Mouse (Mus musculus): ENCODE measurements around the gene Tmem35b. TPM values are rescaled to one million over a fixed set of nuclear protein-coding genes. Genes with fewer than 3 reads are reported as not detected.
A peak's percentile ranks its signal among the peaks of the same experiment; 100 is the strongest.
"Not testable (repeated sequence)": the region's sequence is repeated elsewhere in the genome, so short reads cannot be mapped to it uniquely, and the experiment has no call there.

Gene Tmem35b
- total RNA-seq (2021) = 10 to 100 TPM; 14.8 to 22.8 TPM
- long read RNA-seq, experiment 1, transcript Tmem35b-201 (3 exons, 1,120 nt) = major isoform, 18 of 23 reads
- long read RNA-seq, experiment 1, partial matches to known transcripts = 0 of 23 reads
- long read RNA-seq, experiment 1, other reads (novel, unspliced or antisense) = 5 of 23 reads
- long read RNA-seq, experiment 2, transcript Tmem35b-201 (3 exons, 1,120 nt) = major isoform, 6 of 7 reads
- long read RNA-seq, experiment 2, partial matches to known transcripts = 1 of 7 reads
- long read RNA-seq, experiment 2, other reads (novel, unspliced or antisense) = 0 of 7 reads

GRCm38 (mm10) chr4:127123391-127123790 lies at the start of gene Tmem35b:
Gene Tmem35b (plus strand): TSS chr4:127123691.
- no peak for DNase-seq

- DNase-seq = no peak
These were observed 48.6 kb upstream of the Tmem35b start for GRCm38 (mm10) chr4:127074915-127075314.

GRCm38 (mm10) chr4:127076875-127077548 lies 46.5 kb upstream of the Tmem35b start, which contains the start of gene Zmym6:
Gene Zmym6 (plus strand): TSS chr4:127077383.
- DNase-seq = peak; percentile 95 to 96

DNA sequence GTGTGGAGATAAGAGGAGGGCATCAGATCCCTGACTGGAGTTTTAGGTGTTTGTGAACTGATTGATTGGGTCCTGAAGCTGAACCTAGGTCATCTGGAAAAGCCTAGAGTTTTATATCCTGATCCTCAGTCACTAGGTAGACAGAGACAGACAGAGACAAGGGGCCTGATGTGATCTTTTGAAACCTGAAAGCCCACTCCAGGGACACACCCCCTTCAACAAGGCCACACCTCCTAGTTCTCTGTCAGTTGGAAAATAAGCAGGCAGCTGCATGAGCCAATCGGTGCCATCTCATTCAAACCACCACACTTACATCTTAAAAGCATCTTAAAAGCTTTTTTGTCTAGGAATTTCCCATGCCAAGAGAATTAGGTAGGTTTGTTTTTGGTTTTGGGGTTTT lies 42.7 kb upstream of the Tmem35b start:
- no peak for DNase-seq

DNA sequence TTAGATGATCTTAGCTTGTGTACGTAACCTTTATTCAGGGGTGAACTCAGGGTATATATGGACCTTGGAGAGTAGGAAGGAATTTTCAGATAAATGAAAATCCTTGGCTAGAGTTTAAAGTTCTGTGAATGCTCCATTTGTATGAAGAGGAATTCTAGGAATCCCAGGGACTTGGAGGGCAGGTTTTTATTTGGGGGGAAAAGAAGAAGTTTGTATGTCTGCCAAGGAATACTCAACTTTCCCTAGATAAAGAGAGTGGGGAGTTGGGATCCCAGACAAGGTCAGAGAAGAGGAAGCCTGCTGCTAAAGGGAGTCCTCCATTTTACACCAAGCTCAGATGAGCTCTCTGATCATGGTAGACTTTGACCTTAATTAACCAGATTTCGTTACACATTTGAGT lies 40.4 kb upstream of the Tmem35b start:
- DNase-seq = no peak

GRCm38 (mm10) chr4:127085761-127086160 lies 37.7 kb upstream of the Tmem35b start:
- no peak for DNase-seq

GRCm38 (mm10) chr4:127091188-127091587 lies 32.3 kb upstream of the Tmem35b start:
- no peak for DNase-seq

DNA sequence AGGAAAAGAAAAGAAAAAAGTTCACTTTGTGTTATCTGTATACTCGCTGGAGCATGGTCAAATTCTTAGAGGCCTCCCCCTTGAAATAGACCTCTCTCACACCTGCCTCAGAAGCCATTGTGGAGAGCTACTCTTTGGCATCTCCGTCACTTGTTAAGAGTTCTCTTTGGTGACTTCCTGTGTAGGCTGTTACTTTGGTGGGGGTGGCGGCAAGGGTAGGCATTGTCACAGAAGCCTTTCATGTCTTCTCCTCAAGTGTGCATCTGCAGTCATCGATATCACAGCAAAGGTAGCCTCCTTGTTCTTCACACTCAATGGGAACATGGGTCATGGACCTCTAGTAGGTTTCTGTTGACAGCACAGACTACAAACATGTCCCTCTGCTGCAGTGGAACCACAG lies 28.4 kb upstream of the Tmem35b start:
- no peak for DNase-seq

DNA sequence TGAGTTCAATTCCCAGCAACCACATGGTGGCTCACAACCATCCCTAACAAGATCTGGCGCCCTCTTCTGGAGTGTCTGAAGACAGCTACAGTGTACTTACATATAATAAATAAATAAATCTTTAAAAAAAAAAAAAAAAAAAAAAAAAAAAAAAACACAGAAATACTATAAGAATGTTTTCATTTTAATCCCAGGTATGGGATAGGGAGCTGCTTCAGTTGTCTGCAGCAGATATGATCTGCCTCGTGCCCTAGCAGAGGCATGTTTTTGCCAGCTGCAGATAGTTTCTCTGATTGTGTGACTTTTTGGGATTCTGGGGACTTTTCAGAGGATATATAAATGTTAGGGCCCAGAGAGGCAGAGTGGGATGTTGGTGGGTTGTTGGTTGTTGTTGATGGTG lies 23.9 kb upstream of the Tmem35b start:
- not testable (repeated sequence) for DNase-seq

DNA sequence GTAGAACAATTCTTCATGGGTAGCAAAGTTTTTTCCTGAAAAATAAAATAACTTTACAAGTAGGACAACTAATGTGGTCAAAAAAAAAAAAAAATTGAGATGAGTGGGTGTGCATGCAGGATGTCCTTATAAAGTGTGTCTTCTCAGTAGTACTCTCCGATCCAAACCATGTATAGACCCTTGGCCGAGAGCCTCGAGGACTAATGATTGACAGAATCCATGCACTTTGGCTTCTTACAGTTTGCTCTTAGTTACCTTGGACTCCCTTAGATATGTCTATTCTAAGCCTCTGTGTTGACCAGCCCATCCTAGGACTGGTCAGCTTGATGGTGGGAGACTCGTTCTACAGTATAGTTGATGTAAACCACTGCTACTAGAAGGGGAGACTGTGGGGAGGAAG lies 15.9 kb upstream of the Tmem35b start:
- no peak for DNase-seq

DNA sequence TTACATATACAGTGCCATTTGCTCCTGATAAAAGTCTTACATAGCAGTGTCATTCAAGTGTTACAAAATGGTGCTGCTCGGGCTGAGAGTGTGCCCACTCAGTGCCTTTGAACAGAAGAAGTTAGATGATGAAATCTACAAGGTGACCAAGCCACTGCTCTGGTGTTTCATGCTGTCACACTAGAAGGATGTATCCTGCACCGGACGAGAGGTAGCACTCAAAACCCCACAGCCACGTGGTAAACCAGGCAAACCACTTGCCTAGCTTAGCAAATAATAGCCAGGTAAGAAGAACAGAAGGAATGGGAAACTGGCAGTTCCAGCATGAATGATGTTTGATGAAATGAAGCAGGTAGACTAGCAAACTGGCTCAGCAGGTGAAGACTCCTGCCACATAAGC lies 12.9 kb upstream of the Tmem35b start:
- no peak for DNase-seq

DNA sequence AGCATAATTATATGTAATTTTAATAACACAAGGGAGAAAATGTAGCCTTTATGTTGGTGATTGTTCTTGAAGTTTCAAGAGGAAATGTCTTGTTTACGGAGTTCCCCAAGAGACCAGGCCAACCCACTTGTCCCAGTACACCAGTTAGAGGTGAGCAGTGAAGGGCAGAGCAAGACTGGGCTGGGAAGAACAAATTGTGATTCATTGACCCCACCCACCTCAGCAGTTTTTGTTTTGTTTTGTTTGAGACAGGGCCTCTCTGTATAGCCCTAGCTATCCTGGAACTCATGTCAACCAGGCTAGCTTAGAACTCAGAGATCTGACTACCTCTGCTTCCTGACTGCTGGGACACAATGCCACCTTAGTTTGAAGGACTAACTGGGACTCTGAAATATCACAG lies 840 bp downstream of the Tmem35b start:
- no peak for DNase-seq

DNA sequence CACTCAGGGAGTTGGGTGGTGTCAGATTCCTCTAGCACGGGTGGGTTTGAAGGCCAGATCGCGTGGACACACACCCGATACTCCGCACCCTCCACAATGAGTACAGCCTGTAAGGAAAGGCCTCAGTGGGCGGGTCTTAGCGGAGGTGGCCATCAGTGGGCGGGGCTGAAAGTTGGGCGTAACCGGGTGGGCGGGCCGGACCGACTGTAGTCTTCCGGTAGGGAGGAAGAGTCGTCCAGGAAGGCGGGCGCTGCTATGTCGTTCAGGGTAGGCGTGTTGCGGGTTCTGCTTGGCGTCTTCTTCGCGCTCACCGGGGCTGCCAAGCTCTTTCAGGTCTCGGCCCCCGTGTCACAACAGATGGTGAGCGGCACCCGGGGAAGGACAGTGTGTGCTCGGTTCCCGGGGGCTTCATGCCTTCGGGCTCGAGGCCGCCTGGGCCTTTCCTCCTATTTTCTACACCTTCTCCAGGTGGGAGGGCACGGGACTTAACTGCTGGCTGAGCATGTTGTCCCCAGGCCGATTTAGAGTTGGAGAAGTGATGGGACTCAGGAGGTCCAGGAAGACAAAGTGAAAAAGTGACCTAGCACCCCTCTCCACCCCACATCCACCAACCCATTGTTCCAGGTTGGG lies 2.5 kb downstream of the Tmem35b start:
- peak; percentile 91 to 95 for DNase-seq

DNA sequence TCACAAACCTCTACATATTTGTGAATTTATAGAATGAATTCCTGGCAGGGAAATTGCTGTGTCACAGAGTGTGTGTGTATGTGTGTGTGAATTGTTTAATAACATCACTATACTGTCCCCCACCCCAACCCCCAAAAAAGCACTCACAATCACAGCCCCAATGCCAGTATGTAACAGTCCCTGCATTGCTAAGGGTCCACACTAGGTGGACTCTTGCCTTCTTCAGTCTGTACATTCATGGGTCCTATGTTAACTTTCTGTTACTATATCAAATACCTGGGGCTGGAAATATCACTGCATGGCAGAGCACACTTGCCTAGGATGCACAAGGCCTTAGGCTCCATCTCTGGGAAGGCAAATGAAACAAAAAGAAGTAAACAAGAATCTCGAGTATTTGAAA lies 11.2 kb downstream of the Tmem35b start:
- no peak for DNase-seq

GRCm38 (mm10) chr4:127137591-127137990 lies 14.1 kb downstream of the Tmem35b start:
- no peak for DNase-seq

DNA sequence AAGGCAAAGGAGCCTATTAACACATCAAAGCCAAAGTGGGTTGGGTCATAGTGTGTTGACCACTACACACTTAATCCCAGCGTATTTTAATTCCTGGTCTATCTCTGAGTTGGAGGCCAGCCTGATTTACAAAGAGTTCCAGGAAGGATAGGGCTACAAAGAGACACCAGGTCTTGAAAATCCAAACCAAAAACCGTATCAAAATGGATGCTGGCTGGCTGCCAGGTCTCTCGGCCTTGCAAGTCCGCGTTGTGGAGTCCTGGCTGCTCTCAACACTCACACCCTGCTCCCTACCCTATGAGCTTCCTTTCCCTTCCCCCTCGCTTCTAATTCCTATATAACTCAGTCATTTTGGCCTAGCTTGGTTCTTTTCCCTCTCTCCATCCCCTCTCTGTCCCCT lies 15.0 kb downstream of the Tmem35b start:
- peak; percentile 46 to 68 for DNase-seq

DNA sequence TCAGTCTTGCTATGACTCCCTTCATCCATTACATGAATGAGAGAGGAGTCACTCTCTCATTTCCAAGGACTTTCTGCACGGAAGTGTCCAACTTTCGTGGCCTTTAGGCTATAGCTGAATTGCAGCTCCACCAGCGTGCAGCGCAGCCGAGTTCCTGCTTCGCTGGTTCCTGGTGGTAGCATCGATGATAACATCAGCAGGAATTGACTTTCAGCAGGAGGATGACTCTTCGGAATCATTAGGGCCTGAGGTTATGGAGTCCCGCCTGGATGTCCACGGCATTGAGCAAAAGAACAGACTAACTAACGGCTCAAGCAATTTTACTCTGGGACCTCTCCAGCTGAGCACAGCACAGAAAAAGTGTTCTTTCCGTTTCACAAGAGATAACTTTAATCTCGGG lies 26.5 kb downstream of the Tmem35b start:
- no peak for DNase-seq

DNA sequence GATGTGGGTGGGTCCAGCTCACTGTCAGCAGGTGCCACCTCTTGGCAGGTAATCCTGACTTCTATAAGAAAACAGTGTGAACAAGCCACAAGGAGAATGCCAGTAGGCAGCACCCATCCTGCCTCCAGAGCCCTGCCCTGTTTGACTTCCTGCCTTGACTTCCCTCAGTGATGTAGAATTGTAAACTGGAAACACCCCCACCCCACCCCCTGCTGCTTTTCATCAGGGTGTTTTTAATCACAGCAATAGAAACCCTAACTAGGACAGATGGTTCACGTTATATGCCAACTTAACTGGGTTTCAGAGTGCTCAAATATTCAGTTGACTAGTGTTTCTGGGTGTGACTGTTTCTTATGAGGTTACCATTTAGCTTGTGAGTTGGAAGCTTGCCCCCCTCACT lies 29.9 kb downstream of the Tmem35b start:
- no peak for DNase-seq

GRCm38 (mm10) chr4:127155757-127156156 lies 32.3 kb downstream of the Tmem35b start:
- no peak for DNase-seq

DNA sequence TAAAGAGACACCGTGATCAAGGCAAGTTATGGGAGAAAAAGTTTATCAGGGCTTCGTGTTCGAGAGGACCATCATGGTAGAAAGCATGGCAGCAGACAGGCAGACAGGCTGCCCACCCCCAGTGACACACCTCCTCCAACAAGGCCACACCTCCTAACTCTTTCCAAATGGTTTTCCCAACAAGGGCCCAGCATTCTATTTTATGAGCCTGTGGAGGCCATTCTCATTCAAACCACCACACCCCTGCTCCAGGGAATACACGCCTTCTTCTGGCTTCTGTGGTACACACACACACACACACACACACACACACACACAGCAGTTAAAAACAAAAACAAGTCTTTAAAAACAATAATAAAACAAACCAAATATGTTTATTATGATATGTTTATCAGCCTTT lies 34.3 kb downstream of the Tmem35b start:
- no peak for DNase-seq

DNA sequence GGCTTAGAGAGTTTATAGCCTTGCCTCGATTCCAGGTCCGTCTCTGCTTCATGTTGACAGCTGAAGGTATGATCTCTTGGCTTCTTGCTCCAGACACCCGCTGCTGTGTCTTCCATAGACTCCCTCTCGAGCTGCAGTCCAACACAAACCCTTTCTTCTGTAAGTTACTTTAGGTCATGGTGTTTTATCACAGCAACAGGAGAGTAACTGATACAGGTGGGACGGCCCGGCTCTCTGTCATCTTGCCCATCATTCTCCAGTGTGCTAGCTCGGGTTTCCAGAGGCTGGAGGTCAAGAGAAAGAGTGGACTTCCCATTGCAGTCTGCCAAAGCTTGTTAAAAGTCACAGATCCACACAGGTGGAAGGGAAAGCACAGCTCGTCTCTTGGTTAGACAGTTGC lies 40.4 kb downstream of the Tmem35b start:
- DNase-seq = no peak

DNA sequence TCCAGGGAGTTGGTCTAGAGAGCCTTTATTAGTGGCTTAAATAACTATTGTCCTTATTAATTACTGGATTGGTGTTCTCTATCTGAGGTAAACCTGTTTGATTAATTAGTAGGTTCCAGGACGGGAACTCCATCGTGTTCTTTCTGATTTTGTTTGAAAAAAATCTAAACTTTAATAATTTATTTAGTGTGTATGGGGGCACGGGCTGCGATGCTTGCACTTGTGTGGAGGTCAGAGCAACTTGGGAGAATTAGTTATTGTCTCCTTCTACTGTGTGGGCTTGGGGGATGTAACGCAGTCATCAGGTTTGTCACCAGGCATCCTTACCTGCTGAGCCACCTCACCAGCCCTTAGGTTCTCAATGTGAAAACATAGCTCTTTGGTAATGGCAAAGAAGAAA lies 43.6 kb downstream of the Tmem35b start:
- no peak for DNase-seq

DNA sequence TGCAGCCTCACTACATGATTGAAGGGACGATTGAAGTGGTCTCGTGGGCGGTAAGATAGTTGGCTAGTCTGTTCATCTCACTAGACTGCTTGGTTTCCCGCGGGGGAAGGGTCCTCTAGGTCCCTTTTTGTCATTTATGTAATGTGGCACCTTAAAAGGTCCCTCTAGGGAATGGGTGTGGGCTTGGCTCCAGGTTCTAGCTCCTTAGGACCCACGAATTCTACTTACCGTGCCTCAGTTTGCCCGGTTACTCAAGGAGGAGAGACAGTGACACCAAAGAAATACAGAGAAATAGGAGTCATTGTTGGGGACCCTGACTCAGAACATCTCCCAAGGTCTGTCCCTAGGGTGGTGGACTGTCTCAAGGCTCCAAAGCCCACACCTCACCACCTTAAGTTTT lies 44.2 kb downstream of the Tmem35b start:
- DNase-seq = no peak
